Mouse (Mus musculus) midbrain, embryonic 11.5 days (tissue): ENCODE measurements around the gene Elfn2. TPM values are rescaled to one million over a fixed set of nuclear protein-coding genes. Genes with fewer than 3 reads are reported as not detected.

Experiments used
- ATAC-seq: fragments of 200-750 bp; cut with Nextera tagmentation; 2 replicates; pipeline ENCODE4 v1.8.0; 2017; ENCODE audit warnings: moderate TSS enrichment, moderate library complexity; ENCODE audit not compliant: low FRiP score
- DNase-seq: peaks from one replicate; pipeline ENCODE4 v3.0.0; 2015; ENCODE audit warnings: low spot score; ENCODE audit errors: missing footprints
- H3K27ac ChIP-seq: fragments of 300-500 bp; sonication (generic); 2 replicates; pipeline ENCODE4 v1.5.1; 2014; ENCODE audit warnings: low read depth, low read length
- H3K27me3 ChIP-seq: fragments of 300-500 bp; sonication (generic); 2 replicates; pipeline ENCODE4 v1.6.1; 2014; ENCODE audit warnings: mild to moderate bottlenecking, low read length, moderate library complexity, mixed read lengths; ENCODE audit not compliant: control insufficient read depth, insufficient read depth
- H3K36me3 ChIP-seq: fragments of 300-500 bp; sonication (generic); 2 replicates; pipeline ENCODE4 v1.6.1; 2014; ENCODE audit warnings: mild to moderate bottlenecking, low read length, moderate library complexity, mixed read lengths; ENCODE audit not compliant: control insufficient read depth, insufficient read depth
- H3K4me1 ChIP-seq: fragments of 300-500 bp; sonication (generic); 2 replicates; pipeline ENCODE4 v1.6.1; 2014; ENCODE audit warnings: low read length; ENCODE audit not compliant: control insufficient read depth, insufficient read depth
- H3K4me2 ChIP-seq: fragments of 300-500 bp; sonication (generic); 2 replicates; pipeline ENCODE4 v1.6.1; 2014; ENCODE audit warnings: mild to moderate bottlenecking, moderate library complexity
- H3K4me3 ChIP-seq: fragments of 300-500 bp; sonication (generic); 2 replicates; pipeline ENCODE4 v1.5.1; 2014; ENCODE audit warnings: low read depth, low read length
- H3K9ac ChIP-seq: fragments of 300-500 bp; sonication (generic); 2 replicates; pipeline ENCODE4 v1.6.1; 2014; ENCODE audit warnings: low read length
- H3K9me3 ChIP-seq: fragments of 300-500 bp; sonication (generic); 2 replicates; pipeline ENCODE4 v1.6.1; 2016; ENCODE audit warnings: low read length; ENCODE audit not compliant: control insufficient read depth
- WGBS: fragments of 180-500 bp; shearing (Covaris S2); extraction: QIAGEN DNeasy Blood & Tissue Kit; methylation state at CpG from one replicate; pipeline ENCODE4 v1.1.7; 2014; 5-methylcytosine and 5-hydroxymethylcytosine counted together
- polyA plus RNA-seq: library from polyadenylated mRNA; unstranded; fragments of >200 nt; fragmentation: Nextera tagmentation; extraction: Ambion mirVana; gene quantifications from 2 replicates; pipeline ENCODE4 v1.2.1, GENCODE M21; 2014

Elfn2 gene
- polyA plus RNA-seq, result 0.18 TPM in 2 replicates

GRCm38 (mm10) chr15:78718290-78719250 lies at the start of gene Elfn2:
Gene Elfn2 (minus strand): TSS chr15:78718771.
- peak within 1 kb of the TSS; percentile 92 for H3K4me2 ChIP-seq
- peak within 1 kb of the TSS; percentile 47 for H3K4me3 ChIP-seq
- peaks cover 11% of the 10 kb centered on the region for H3K4me1 ChIP-seq
- 2% methylated on average over 87 of the region's 89 CpGs for whole genome bisulfite sequencing
- H3K27me3 ChIP-seq, result peaks cover 51% of the 10 kb centered on the region
- peak within 1 kb of the TSS; percentile 56 for H3K9ac ChIP-seq
- ATAC-seq, result peak; percentile 38; the same call in 1 of the 2 replicates
- H3K27ac ChIP-seq, result no peak within 1 kb of the TSS
- no peaks in the 10 kb centered on the region for H3K9me3 ChIP-seq
- H3K36me3 ChIP-seq, result no peaks in the 10 kb centered on the region
- peak; percentile 93 for DNase-seq

- no peak overlapping the region for H3K4me3 ChIP-seq
- DNase-seq (no peak), ATAC-seq (no peak)
- H3K27me3 ChIP-seq, result no peaks in the 10 kb centered on the region
- H3K9me3 ChIP-seq, result no peaks in the 10 kb centered on the region
- no peak overlapping the region for H3K4me2 ChIP-seq
- H3K27ac ChIP-seq, result peak overlapping the region; percentile 7; the same call in 1 of the 2 replicates
- 84% methylated on average over 5 of the region's 5 CpGs for WGBS
- peaks cover 7% of the 10 kb centered on the region; the same call in 1 of the 2 replicates for H3K4me1 ChIP-seq
- H3K36me3 ChIP-seq, result peaks cover 13% of the 10 kb centered on the region
- no peak overlapping the region for H3K9ac ChIP-seq
Measured at GRCm38 (mm10) chr15:78763704-78764103, 45.1 kb upstream of the Elfn2 start.

- Histone ChIP-seq H3K36me3 (peaks cover 15% of the 10 kb centered on the region), H3K4me2 (no peak overlapping the region), H3K4me1 (peaks cover 6% of the 10 kb centered on the region; the same call in 1 of the 2 replicates), H3K4me3 (no peak overlapping the region), H3K9ac (no peak overlapping the region), H3K27ac (peak overlapping the region; percentile 7; the same call in 1 of the 2 replicates), H3K9me3 (no peaks in the 10 kb centered on the region), H3K27me3 (no peaks in the 10 kb centered on the region)
- WGBS, result 62% methylated on average over 9 of the region's 10 CpGs
- DNase-seq, result no peak
- ATAC-seq, result peak; percentile 47
Measured at GRCm38 (mm10) chr15:78763210-78763609, 44.6 kb upstream of the Elfn2 start.

GRCm38 (mm10) chr15:78761112-78761511 lies 42.5 kb upstream of the Elfn2 start:
- Histone ChIP-seq H3K27ac (no peak overlapping the region), H3K4me1 (0 out of 2 replicates have a peak, but pooled peaks cover 3% of the 10 kb centered on the region), H3K9me3 (no peaks in the 10 kb centered on the region), H3K4me2 (no peak overlapping the region), H3K9ac (no peak overlapping the region), H3K36me3 (peaks cover 23% of the 10 kb centered on the region), H3K4me3 (no peak overlapping the region), H3K27me3 (no peaks in the 10 kb centered on the region)
- DNase-seq (no peak), ATAC-seq (no peak)
- 85% methylated on average over 13 of the region's 13 CpGs for WGBS

- Histone ChIP-seq H3K36me3 (peaks cover 16% of the 10 kb centered on the region), H3K4me3 (no peak overlapping the region), H3K27ac (no peak overlapping the region)
Measured at GRCm38 (mm10) chr15:78758132-78758531, 39.6 kb upstream of the Elfn2 start.

GRCm38 (mm10) chr15:78755966-78756725 lies 37.6 kb upstream of the Elfn2 start:
- 0 out of 2 replicates have a peak, but pooled peaks cover 2% of the 10 kb centered on the region for H3K4me1 ChIP-seq
- no peak overlapping the region for H3K9ac ChIP-seq
- peak; percentile 66 for DNase-seq
- H3K4me2 ChIP-seq, result no peak overlapping the region
- no peak overlapping the region for H3K4me3 ChIP-seq
- 84% methylated on average over 12 of the region's 12 CpGs for WGBS
- H3K36me3 ChIP-seq, result peaks cover 16% of the 10 kb centered on the region
- no peak for ATAC-seq
- no peaks in the 10 kb centered on the region for H3K27me3 ChIP-seq
- no peak overlapping the region for H3K27ac ChIP-seq
- H3K9me3 ChIP-seq, result no peaks in the 10 kb centered on the region

More at GRCm38 (mm10) chr15:78758132-78758531, 39.6 kb upstream of the Elfn2 start:
- peak; percentile 51 for DNase-seq
- ATAC-seq, result no peak
- Histone ChIP-seq H3K9ac (no peak overlapping the region), H3K4me2 (no peak overlapping the region), H3K9me3 (no peaks in the 10 kb centered on the region), H3K27me3 (no peaks in the 10 kb centered on the region), H3K4me1 (0 out of 2 replicates have a peak, but pooled peaks cover 2% of the 10 kb centered on the region)
- WGBS, result 87% methylated on average over 6 of the region's 6 CpGs

- peaks cover 5% of the 10 kb centered on the region; the same call in 1 of the 2 replicates for H3K4me1 ChIP-seq
Measured at GRCm38 (mm10) chr15:78755226-78755625, 36.7 kb upstream of the Elfn2 start.

GRCm38 (mm10) chr15:78754144-78754543 lies 35.6 kb upstream of the Elfn2 start:
- H3K27ac ChIP-seq, result peak overlapping the region; percentile 41; the same call in 1 of the 2 replicates
- no peak overlapping the region for H3K9ac ChIP-seq
- H3K36me3 ChIP-seq, result peaks cover 11% of the 10 kb centered on the region
- H3K4me1 ChIP-seq, result peaks cover 5% of the 10 kb centered on the region; the same call in 1 of the 2 replicates
- H3K4me2 ChIP-seq, result no peak overlapping the region
- no peaks in the 10 kb centered on the region for H3K9me3 ChIP-seq
- DNase-seq, result no peak
- no peak for ATAC-seq
- no peak overlapping the region for H3K4me3 ChIP-seq
- H3K27me3 ChIP-seq, result no peaks in the 10 kb centered on the region
- 81% methylated on average over 5 of the region's 5 CpGs for WGBS

More at GRCm38 (mm10) chr15:78755226-78755625, 36.7 kb upstream of the Elfn2 start:
- DNase-seq (peak; percentile 49), ATAC-seq (no peak)
- Histone ChIP-seq H3K9ac (no peak overlapping the region; the same call in 1 of the 2 replicates), H3K36me3 (peaks cover 13% of the 10 kb centered on the region), H3K4me3 (no peak overlapping the region), H3K4me2 (no peak overlapping the region), H3K27ac (peak overlapping the region; percentile 41), H3K27me3 (no peaks in the 10 kb centered on the region), H3K9me3 (no peaks in the 10 kb centered on the region)
- 79% methylated on average over 3 of the region's 3 CpGs for WGBS
